Mouse (Mus musculus) CH12.LX (cell line): ENCODE results near the gene Kif13a. TPM values are rescaled to one million over a fixed set of nuclear protein-coding genes. Genes with fewer than 3 reads are reported as not detected.
A peak's percentile ranks its signal among the peaks of the same experiment; 100 is the strongest.

Experiments used
- DNase-seq: peaks from one replicate; pipeline ENCODE4 v3.0.0-alpha.2; 2013; ENCODE audit errors: extremely low read depth
- H3K27ac ChIP-seq: 2 replicates; pipeline ENCODE4 v1.5.1; 2012; ENCODE audit warnings: low read depth, mild to moderate bottlenecking, control low read depth, moderate library complexity; ENCODE audit not compliant: insufficient read depth
- H3K27me3 ChIP-seq: replicated peaks from 2 replicates; pipeline ENCODE3; 2012; ENCODE audit warnings: inconsistent platforms
- H3K36me3 ChIP-seq, 2 experiments: replicated peaks in 1 of 2; 2 replicates each; pipeline versions ENCODE3 to v1.6.1; 2012; ENCODE audit warnings: inconsistent platforms in 1 of 2, low read length in 1 of 2, mild to moderate bottlenecking in 1 of 2, mixed read lengths in 1 of 2, moderate library complexity in 1 of 2; ENCODE audit not compliant: control insufficient read depth in 1 of 2, insufficient read depth in 1 of 2
- H3K4me1 ChIP-seq, 2 experiments: 2 replicates each; pipeline ENCODE4 v1.6.1; 2012; ENCODE audit warnings: inconsistent platforms in 1 of 2, moderate library complexity in 1 of 2; ENCODE audit not compliant: insufficient read depth in 2 of 2, control insufficient read depth in 1 of 2
- H3K4me2 ChIP-seq: 2 replicates; pipeline ENCODE4 v1.6.1; 2012; ENCODE audit warnings: low read depth, mild to moderate bottlenecking, control low read depth; ENCODE audit not compliant: poor library complexity, insufficient read depth, severe bottlenecking
- H3K4me3 ChIP-seq, 3 experiments: fragments of 150-350 bp in 1 of 3; sonication (generic) in 1 of 3; replicated peaks in 1 of 3; 2 replicates each; pipeline versions ENCODE3 to v1.5.1; 2011 to 2012; ENCODE audit warnings: low read depth in 2 of 3, low read length in 2 of 3, mild to moderate bottlenecking in 2 of 3, moderate library complexity in 2 of 3, control low read depth in 1 of 3, improper control_type of control experiment in 1 of 3, inconsistent platforms in 1 of 3, mixed read lengths in 1 of 3; ENCODE audit not compliant: poor library complexity in 1 of 3
- H3K79me2 ChIP-seq: replicated peaks from 2 replicates; pipeline ENCODE4 v1.6.1; 2012; ENCODE audit warnings: mild to moderate bottlenecking, moderate library complexity; ENCODE audit not compliant: control insufficient read depth, poor library complexity, insufficient read depth, severe bottlenecking; ENCODE audit errors: extremely low read depth
- H3K9ac ChIP-seq: 2 replicates; pipeline ENCODE4 v1.6.1; 2012; ENCODE audit warnings: low read depth, mild to moderate bottlenecking, control low read depth, moderate library complexity; ENCODE audit not compliant: insufficient read depth
- H3K9me3 ChIP-seq: replicated peaks from 2 replicates; pipeline ENCODE3; 2012; ENCODE audit warnings: low read length, inconsistent platforms, mixed read lengths
- BHLHE40 ChIP-seq: IDR thresholded peaks from 2 replicates; pipeline ENCODE4 v1.6.1; 2011; ENCODE audit warnings: mild to moderate bottlenecking, low read depth, low read length, improper control_type of control experiment
- CHD1 ChIP-seq: IDR thresholded peaks from 2 replicates; pipeline ENCODE4 v1.6.1; 2012; ENCODE audit warnings: low read depth, low read length, improper control_type of control experiment, inconsistent platforms
- CHD2 ChIP-seq: IDR thresholded peaks from 2 replicates; pipeline ENCODE4 v1.6.1; 2011; ENCODE audit warnings: low read length, improper control_type of control experiment
- CTCF ChIP-seq, 2 experiments: IDR thresholded peaks in 1 of 2; conservative IDR thresholded peaks in 1 of 2; 2 replicates each; pipeline ENCODE4 v1.5.1; 2011 to 2012; ENCODE audit warnings: low read depth in 2 of 2, low read length in 2 of 2, improper control_type of control experiment in 1 of 2, inconsistent platforms in 1 of 2, mild to moderate bottlenecking in 1 of 2, moderate library complexity in 1 of 2
- EP300 ChIP-seq: IDR thresholded peaks from 2 replicates; pipeline ENCODE4 v1.6.1; 2011; ENCODE audit warnings: low read length, improper control_type of control experiment
- ETS1 ChIP-seq: conservative IDR thresholded peaks from 2 replicates; pipeline ENCODE4 v1.6.1; 2012; ENCODE audit warnings: low read depth, mild to moderate bottlenecking, inconsistent platforms, low read length, improper control_type of control experiment, moderate library complexity
- GABPA ChIP-seq: IDR thresholded peaks from 2 replicates; pipeline ENCODE4 v1.6.1; 2012; ENCODE audit warnings: low read depth, low read length, improper control_type of control experiment, inconsistent platforms; ENCODE audit not compliant: insufficient replicate concordance
- HCFC1 ChIP-seq: IDR thresholded peaks from 2 replicates; pipeline ENCODE4 v1.6.1; 2012; ENCODE audit warnings: low read depth, mild to moderate bottlenecking, inconsistent platforms, low read length, improper control_type of control experiment
- JUND ChIP-seq: conservative IDR thresholded peaks from 2 replicates; pipeline ENCODE4 v1.6.1; 2011; ENCODE audit warnings: low read depth, low read length, improper control_type of control experiment
- KAT2A ChIP-seq: IDR thresholded peaks from 2 replicates; pipeline ENCODE4 v1.6.1; 2012; ENCODE audit warnings: low read length, improper control_type of control experiment, inconsistent platforms; ENCODE audit not compliant: insufficient replicate concordance
- MAFK ChIP-seq: IDR thresholded peaks from 2 replicates; pipeline ENCODE4 v1.6.1; 2011; ENCODE audit warnings: low read length, improper control_type of control experiment; ENCODE audit not compliant: insufficient replicate concordance
- MAX ChIP-seq: IDR thresholded peaks from 2 replicates; pipeline ENCODE4 v1.6.1; 2011; ENCODE audit warnings: low read length, improper control_type of control experiment
- MAZ ChIP-seq: IDR thresholded peaks from 2 replicates; pipeline ENCODE4 v1.6.1; 2012; ENCODE audit warnings: low read depth, mild to moderate bottlenecking, inconsistent platforms, low read length, improper control_type of control experiment, moderate library complexity
- MXI1 ChIP-seq: IDR thresholded peaks from 2 replicates; pipeline ENCODE4 v1.6.1; 2011; ENCODE audit warnings: mild to moderate bottlenecking, low read depth, low read length, improper control_type of control experiment
- MYC ChIP-seq: IDR thresholded peaks from 2 replicates; pipeline ENCODE4 v1.6.1; 2011; ENCODE audit warnings: low read depth, mild to moderate bottlenecking, improper control_type of control experiment, low read length
- NELFE ChIP-seq: IDR thresholded peaks from 2 replicates; pipeline ENCODE4 v1.6.1; 2011; ENCODE audit warnings: low read depth, low read length, improper control_type of control experiment
- PAX5 ChIP-seq: IDR thresholded peaks from 2 replicates; pipeline ENCODE4 v1.6.1; 2012; ENCODE audit warnings: low read length, inconsistent platforms, mixed read lengths
- POLR2A ChIP-seq: IDR thresholded peaks from 2 replicates; pipeline ENCODE4 v1.6.1; 2011; ENCODE audit warnings: low read depth, mild to moderate bottlenecking, improper control_type of control experiment, low read length
- RAD21 ChIP-seq: IDR thresholded peaks from 2 replicates; pipeline ENCODE4 v1.6.1; 2011; ENCODE audit warnings: low read depth, mild to moderate bottlenecking, low read length, improper control_type of control experiment, moderate library complexity
- SIN3A ChIP-seq: IDR thresholded peaks from 2 replicates; pipeline ENCODE4 v1.6.1; 2012; ENCODE audit warnings: low read length, improper control_type of control experiment, inconsistent platforms
- SMC3 ChIP-seq: IDR thresholded peaks from 2 replicates; pipeline ENCODE4 v1.6.1; 2011; ENCODE audit warnings: low read depth, low read length, improper control_type of control experiment
- TBP ChIP-seq: conservative IDR thresholded peaks from 2 replicates; pipeline ENCODE4 v1.6.1; 2011; ENCODE audit warnings: low read depth, low read length, improper control_type of control experiment
- TCF12 ChIP-seq: IDR thresholded peaks from 2 replicates; pipeline ENCODE4 v1.6.1; 2014; ENCODE audit warnings: low read depth, mild to moderate bottlenecking, inconsistent platforms, low read length, improper control_type of control experiment
- USF1 ChIP-seq: IDR thresholded peaks from 2 replicates; pipeline ENCODE4 v1.6.1; 2014; ENCODE audit warnings: low read depth, mild to moderate bottlenecking, inconsistent platforms, low read length, improper control_type of control experiment
- USF2 ChIP-seq: conservative IDR thresholded peaks from 2 replicates; pipeline ENCODE4 v1.6.1; 2011; ENCODE audit warnings: low read depth, low read length, improper control_type of control experiment
- ZC3H11A ChIP-seq: IDR thresholded peaks from 2 replicates; pipeline ENCODE4 v1.6.1; 2012; ENCODE audit warnings: low read depth, mild to moderate bottlenecking, inconsistent platforms, low read length, improper control_type of control experiment
- ZKSCAN1 ChIP-seq: IDR thresholded peaks from 2 replicates; pipeline ENCODE4 v1.6.1; 2012; ENCODE audit warnings: low read depth, inconsistent platforms, low read length, improper control_type of control experiment, borderline replicate concordance
- dilution Hi-C: fragments of 300-500 bp; cut with MboI; formaldehyde crosslinking; loops from 2 replicates; pipeline ENCODE4 v1.14.3; 2020; ENCODE audit warnings: low sequenced_read_pairs; ENCODE audit not compliant: extremely low pct_unique_long_range_greater_than_20kb, extremely low pct_ligation_motif_present
- in situ Hi-C: fragments of 300-500 bp; cut with MboI; formaldehyde crosslinking; loops from 3 replicates; pipeline ENCODE4 v1.14.3; 2019; ENCODE audit warnings: low sequenced_read_pairs, low pct_ligation_motif_present, low pct_unique_long_range_greater_than_20kb, mixed read lengths
- polyA plus RNA-seq: library from polyadenylated mRNA; unstranded; fragments of >175 nt; gene quantifications from 2 replicates; pipeline ENCODE4 v1.2.1, GENCODE M21; 2012; ENCODE audit warnings: low read depth; ENCODE audit not compliant: insufficient read length
- total RNA-seq, 2 experiments: library from RNA; depleted of rRNA; stranded (reverse); fragments of 300-350 nt in 1 of 2; fragments of >200 nt in 1 of 2; gene quantifications; 2 replicates each; pipeline ENCODE4 v1.2.3; 2012 to 2014

Gene Kif13a
- total and polyA plus RNA-seq, 3 experiments = not detected

GRCm38 (mm10) chr13:46736479-46736865 is 193.2 kb downstream of the Kif13a start:
- Histone ChIP-seq H3K4me1 (peaks cover 4 to 23% of the 10 kb centered on the region in 2 experiments; a peak in 2 of 4 replicates), H3K79me2 (no peaks in the 10 kb centered on the region), H3K9ac (peak overlapping the region; percentile 41), H3K27me3 (no peaks in the 10 kb centered on the region), H3K27ac (no peak overlapping the region), H3K9me3 (no peaks in the 10 kb centered on the region), H3K4me2 (peak overlapping the region; percentile 60), H3K4me3 (peak overlapping the region; percentile 62 to 66 (median 66)), H3K36me3 (no peaks in the 10 kb centered on the region)
- no peak for DNase-seq
- TF ChIP-seq MXI1 (no peak), RAD21 (no peak), MAZ (no peak), POLR2A (no peak), CTCF (conservative IDR thresholded peaks at IDR 0.05 in 1 of 2, IDR thresholded peaks at IDR 0.05 in 1 of 2; ENCODE audit: low read depth in 2 of 2, low read length in 2 of 2) (no peak), PAX5 (no peak), GABPA (no peak), USF2 (no peak), HCFC1 (no peak), SMC3 (no peak), KAT2A (no peak), TBP (no peak), CHD1 (no peak), JUND (no peak)
- in situ Hi-C loops = no loop called here
- dilution Hi-C loops = no loop called here

DNA sequence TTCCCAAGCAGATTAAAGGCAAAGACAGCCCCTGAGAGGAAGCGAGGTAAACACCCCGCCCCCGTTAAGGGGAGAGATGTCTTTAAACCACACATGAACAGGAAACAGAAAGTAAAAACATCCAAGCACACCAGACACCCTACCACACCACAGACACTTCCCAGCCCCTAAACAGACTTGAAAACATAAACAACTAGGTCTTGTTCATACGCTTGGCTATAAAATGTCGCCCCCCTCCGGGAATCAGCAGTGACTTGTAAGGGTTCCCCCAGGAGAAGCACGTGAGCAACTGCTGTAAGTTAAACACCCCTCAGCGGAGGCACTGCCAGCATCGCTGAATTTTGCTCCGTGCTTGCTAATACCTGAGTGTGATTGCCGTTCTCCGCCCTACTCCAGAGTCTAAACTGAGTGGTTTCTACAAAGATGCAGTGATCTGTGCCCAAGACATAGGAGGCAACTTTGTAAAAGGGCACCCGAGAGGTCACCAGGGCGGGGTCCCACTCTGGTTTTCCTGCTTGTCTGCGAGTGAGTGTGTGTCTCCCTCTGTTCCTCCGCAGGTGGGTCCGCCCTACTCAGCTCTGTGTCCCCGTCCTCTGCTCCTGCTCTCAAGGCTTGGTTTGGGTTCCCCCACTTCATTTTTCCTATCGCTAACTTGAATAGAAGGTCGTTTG is 193.7 kb downstream of the Kif13a start:
- no peaks in the 10 kb centered on the region for H3K79me2 ChIP-seq
- dilution Hi-C loops = no loop called here
- peak; percentile 33 for DNase-seq

More for the DNA sequence above, 193.7 kb downstream of the Kif13a start:
- H3K4me1 ChIP-seq = peaks cover 4 to 23% of the 10 kb centered on the region in 2 experiments; a peak in 2 of 4 replicates
- peak overlapping the region; percentile 60 for H3K4me2 ChIP-seq
- peak overlapping the region; percentile 41 for H3K9ac ChIP-seq
- H3K27ac ChIP-seq = no peak overlapping the region
- no peaks in the 10 kb centered on the region for H3K9me3 ChIP-seq
- H3K36me3 ChIP-seq = no peaks in the 10 kb centered on the region
- no peaks in the 10 kb centered on the region for H3K27me3 ChIP-seq
- peak overlapping the region; percentile 62 to 66 (median 66) for H3K4me3 ChIP-seq
- TF ChIP-seq MAX = peak; percentile 33; the same call in 1 of the 2 replicates
- no peak for TF ChIP-seq ZC3H11A
- peak; percentile 93 for TF ChIP-seq BHLHE40
- TF ChIP-seq SIN3A = peak; percentile 81
- TF ChIP-seq EP300 = peak; percentile 25; the same call in 1 of the 2 replicates
- no peak; the same call in 1 of the 2 replicates for TF ChIP-seq CHD2
- TF ChIP-seq POLR2A = no peak
- peak; percentile 82 for TF ChIP-seq MXI1
- no peak for TF ChIP-seq PAX5
- TF ChIP-seq NELFE = 0 out of 2 replicates have a peak, but pooled peaks have one; percentile 12
- TF ChIP-seq USF1 = peak; percentile 37
- peak in 1 of 2 experiments; percentile 23; a peak in 1 of 4 replicates for TF ChIP-seq CTCF (conservative IDR thresholded peaks at IDR 0.05 in 1 of 2, IDR thresholded peaks at IDR 0.05 in 1 of 2; ENCODE audit: low read depth in 2 of 2, low read length in 2 of 2)
- no peak for TF ChIP-seq TBP
- no peak for TF ChIP-seq ZKSCAN1
- peak; percentile 34; the same call in 1 of the 2 replicates for TF ChIP-seq HCFC1
- TF ChIP-seq MYC = 0 out of 2 replicates have a peak, but pooled peaks have one; percentile 24
- no peak for TF ChIP-seq TCF12
- no peak; the same call in 1 of the 2 replicates for TF ChIP-seq RAD21
- TF ChIP-seq KAT2A = no peak
- no peak for TF ChIP-seq MAFK
- TF ChIP-seq USF2 = no peak
- no peak for TF ChIP-seq ETS1
- in situ Hi-C loops = no loop called here
